Mouse (Mus musculus): Measurements from ENCODE around the gene Lefty1.
A peak's percentile ranks its signal among the peaks of the same experiment; 100 is the strongest.
"Not testable (repeated sequence)": the region's sequence is repeated elsewhere in the genome, so short reads cannot be mapped to it uniquely, and the experiment has no call there.

The Lefty1 gene

DNA sequence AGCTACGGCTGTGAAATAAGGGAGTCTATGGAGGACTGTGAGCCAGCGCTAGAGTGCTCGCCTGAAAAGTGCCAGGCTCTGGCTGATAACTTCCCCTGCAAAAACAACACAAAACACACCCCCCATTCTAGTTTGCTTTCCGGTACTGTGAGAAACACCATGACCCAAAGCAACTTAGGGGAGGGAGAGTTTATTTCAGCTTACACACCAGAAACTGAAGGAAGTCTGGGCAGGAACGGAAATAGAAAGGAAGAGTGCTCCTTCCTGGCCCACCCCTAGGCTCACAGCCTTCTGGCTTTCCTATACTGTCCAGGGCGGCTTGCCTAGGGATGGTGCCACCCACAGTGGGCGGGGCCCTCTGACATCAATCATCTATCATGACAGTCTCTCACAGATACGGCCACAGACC lies 22.2 kb downstream of the Lefty1 start:
- no peak for DNase-seq

DNA sequence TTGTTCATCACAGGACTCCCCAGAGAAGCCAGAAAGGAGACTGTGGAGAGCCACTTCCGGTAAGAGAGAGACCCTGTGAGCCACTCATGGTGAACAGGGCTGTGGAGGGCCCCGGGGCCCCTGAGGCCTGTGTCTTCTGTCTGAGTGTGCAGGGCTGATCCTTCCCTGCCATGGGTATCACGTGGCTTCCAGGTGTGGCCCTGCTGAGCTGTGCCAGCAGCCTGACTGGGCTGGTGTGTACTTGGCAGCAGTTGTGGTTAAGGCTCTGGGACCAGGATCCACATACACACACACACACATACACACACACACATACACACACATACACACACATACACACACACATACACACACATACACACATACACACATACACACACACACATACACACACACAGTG lies 23.2 kb downstream of the Lefty1 start:
- DNase-seq, result no peak

DNA sequence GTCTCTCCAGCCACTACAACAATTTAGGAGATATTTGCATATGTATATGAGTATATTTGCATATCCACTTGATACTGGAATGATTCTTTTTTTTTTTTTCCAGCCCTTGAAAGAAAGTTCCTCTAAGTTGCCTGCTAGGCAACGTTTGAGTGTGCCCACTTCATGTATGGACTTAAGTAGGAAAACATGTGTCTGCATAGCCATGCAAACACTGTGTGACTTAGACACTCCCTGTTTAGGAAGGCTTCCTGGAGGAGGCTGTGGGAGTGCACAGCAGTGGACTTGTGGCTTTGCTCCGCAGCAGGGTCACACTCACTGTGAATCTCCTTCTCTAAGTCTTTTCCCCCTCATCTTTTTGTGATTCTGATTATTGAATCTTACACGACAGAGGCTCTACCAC lies 24.0 kb downstream of the Lefty1 start:
- no peak for DNase-seq

DNA sequence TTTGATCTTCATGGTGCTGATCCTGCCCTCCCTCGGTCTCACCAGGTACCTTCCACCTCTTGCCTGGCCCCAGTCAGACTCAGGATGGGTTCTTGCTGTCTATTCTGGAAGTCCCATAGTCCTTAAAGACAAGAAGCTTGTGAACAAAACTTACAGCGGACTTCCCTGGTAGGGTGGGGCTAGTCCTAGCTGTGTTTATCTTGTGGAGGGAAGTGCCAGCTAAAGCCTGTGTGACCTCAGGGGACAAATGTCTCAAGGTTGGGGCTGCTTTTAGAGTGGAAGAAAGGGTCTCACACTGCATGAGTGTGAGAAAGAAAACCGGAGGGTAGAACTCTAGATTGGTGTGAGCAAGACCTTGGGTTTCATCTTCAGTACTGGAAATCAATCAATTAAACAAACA lies 31.0 kb downstream of the Lefty1 start:
- DNase-seq, result no peak

DNA sequence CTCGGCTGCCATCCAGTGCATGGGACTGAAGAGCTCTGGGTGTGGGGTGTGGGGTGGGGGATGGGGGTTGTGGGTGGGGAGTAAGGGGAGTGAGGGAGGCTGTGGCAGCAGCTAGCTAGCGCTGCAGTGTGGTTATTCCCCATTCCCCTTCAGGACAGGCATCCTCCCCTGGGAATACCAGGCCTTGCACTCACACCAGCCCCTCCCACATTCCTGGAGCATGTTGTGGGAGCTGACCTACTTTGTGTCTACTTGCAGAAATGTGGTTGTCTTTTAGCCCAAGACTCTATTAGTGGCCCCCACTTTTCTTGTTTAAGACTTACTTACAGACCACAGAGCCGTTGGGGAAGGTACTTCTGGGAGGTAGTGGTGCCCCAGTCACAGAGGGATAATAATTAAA lies 31.7 kb downstream of the Lefty1 start:
- no peak for DNase-seq

DNA sequence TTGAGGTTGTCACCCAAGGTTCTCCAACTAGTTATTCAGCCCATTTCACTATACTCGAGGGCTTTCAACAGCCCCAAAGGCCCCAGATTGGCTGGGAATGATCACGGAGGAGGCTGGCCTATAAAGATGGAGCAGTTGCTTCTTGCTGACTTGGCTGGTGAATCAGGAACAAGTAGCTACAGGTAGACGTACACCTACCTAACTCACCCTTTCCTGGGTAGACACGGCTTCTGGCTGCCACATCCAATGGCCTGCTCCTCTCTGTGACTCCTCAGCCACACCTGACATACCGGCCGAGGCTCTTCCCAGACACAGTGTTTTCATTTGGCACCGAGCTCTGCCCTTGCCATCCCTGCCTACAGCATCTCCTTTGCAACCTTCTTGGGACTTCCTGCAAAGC lies 32.4 kb downstream of the Lefty1 start:
- DNase-seq, result no peak

DNA sequence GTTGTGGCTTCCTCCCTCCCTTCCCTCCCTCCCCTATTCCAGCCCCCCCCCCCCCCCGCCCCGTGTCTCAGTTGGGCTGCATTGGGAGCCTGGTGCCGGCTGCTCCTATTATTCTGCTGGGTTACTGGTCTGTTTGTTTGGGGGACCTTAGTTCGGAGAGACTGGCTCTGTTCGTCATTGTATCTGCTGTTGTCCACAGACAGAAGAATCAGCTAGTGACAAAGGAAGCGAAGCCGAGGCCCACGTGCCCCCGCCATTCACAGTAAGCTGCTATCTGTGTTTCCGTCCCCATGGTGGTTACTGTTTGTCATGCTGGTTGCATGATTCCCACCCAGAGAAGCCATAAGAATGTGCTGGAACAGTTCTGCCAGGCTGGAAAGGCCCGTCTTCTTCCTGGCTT lies 38.1 kb downstream of the Lefty1 start:
- DNase-seq, result peak; percentile 84

DNA sequence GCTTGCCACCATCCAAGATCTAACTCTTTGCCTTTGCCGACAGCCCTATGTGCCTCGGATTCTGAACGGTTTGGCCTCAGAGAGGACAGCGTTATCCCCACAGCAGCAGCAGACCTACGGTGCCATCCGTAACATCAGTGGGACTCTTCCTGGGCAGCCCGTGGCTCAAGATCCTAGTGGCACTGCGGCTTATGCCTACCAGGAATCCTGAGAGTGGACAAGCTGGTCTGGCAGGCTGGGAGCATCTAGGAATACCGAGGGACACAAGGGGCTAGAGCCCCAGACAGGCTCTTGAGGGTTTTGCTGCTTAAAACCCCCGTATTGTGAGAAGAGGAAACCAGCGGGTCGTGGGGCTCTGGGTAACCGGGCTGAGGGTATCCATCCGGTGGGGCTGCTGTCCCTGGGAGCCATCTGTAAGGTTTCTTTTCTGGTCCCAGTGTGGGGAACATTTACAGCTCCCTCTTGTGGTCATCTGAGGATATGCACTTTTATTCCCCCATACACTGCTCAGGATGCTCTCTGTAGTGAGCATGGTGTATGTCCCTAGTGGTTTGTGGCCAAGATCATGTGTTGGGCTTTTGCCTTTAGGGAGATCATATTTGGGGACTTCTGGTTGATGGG lies 39.4 kb downstream of the Lefty1 start:
- DNase-seq, result peak; percentile 54

DNA sequence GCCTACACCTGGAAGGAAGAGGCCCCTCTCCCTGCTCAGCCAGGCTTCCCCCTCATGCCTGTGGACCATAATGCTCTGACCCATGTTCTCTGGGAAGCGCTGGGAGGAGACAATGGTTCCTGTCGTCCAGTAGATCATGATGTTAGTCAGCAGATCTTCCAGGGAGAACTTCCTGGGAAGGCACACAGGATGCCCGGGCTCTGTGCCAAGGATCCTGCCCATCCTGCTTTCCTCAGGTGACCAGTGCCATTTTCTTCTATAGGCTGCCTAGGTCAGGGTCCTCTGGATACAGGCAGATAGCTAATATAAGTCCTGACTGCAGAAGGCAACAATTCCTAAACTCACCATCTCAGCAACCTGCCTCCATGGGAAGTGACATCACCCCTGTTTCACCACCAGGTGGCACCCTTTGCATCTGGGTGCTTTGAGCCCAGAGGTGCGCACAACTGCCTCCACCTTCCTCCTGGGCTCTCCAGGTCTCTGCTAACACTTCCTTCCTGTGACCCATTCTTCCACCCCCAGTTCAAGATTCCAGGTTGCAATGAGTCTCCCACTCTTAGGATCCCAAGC lies 41.4 kb downstream of the Lefty1 start:
- DNase-seq, result no peak

DNA sequence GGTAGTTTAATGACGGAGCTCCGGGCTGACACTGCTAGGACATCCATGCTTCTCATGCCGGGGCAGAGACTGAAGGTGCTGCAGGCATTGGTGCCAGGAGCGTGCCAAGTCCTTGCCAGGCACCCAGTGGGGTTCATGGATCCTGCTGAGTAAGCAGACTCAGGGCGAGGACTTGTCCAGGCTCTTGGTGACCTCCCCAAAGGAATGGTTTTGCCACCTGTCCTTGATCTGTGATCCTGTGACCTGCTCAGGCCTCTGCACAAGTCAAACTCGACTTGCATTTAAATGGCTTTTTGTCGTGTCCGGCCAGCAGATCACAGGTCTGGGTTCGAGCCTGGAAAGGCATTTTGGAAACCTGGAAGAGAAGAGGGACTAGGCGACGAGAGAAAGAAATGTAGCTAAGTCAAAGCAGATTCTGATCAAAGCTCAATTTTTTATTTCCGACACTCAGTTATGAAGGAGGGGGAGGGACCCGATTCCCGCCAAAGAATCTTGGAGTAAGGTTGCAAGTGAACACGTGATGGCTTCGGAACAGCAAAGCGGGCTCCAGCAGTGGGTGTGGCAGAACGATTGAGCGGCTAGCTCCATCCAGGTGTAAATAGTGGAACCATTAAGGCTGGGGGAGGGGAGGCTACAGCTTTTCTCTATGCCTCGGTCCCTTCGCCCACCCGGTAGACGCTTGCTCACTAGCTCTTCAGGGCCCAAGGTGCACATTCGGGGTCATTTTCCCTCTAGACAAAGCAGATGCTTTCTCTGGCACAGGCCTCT lies 44.8 kb downstream of the Lefty1 start:
- DNase-seq, result no peak

DNA sequence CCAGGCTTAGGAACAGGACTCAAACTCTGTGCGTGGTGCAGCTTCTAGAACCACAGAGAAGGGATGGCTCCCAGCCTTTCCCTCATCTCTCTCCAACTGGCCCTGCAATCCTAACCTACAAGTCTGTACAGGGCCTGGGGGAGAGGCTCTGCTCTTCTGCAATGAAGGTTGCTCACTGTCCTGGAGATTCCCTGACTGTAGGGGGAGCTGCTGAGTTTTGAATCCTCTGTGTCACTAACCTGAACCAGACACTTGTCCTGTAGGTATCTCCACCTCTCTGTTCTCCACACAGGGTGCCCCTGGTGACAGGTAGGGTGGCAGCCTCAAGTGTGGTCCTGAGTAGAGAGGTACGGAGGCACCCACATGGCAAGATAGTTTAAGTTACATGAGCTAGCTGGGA lies 45.6 kb downstream of the Lefty1 start:
- DNase-seq, result no peak

DNA sequence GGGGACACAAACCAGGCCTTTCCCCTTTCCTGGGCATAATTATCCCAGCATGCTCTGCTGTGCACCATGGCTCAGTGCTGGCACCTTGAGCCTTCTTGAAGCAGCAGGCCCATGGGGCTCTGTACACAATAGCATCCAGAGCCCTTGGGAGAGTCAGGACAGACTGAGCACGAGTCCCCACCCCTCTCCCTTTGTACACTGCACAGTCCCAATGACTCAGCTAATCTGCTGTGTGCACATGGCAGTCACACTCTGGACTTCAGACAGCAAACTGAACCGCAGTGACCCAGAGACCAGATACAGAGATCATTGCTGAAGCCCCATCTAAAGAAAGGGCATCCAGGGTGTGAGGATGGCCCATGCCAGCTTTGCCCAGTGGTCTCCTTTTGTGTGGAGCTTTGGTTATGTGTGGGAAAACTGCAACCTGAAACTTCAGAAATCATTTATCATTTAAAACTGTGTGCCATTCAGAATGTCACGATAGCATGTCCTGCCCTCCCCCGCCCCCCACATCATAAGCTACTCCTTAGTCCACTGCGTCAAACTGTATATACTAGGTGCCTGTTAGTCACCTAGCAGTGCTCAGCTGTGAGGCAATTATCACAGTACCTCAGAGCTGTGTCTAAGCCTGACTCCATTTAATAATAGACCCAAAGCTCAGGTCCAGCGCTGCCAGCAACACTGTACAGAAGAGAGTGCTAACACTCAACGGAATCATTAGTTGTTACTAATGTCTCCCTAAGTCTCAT lies 46.6 kb downstream of the Lefty1 start:
- DNase-seq, result not testable (repeated sequence)

DNA sequence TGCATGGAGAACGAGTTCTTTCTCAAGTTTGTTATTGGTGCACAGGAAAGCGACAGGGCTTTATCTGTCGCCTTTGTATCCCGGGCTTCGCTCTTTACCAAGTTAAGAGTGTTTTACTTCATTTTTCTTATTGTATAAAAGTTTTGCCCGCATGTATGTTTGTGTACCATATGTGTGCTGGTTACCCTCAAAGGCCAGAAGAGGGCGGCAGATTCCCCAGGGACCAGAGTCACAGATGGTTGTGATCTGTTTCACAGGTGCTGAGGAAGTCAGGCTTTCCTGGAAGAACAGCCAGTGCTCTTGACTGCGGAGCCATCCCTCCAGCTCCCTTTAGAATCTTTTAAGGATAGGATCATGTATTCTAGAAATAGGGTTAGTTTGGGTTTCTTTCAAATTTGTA lies 51.9 kb downstream of the Lefty1 start:
- no peak for DNase-seq

DNA sequence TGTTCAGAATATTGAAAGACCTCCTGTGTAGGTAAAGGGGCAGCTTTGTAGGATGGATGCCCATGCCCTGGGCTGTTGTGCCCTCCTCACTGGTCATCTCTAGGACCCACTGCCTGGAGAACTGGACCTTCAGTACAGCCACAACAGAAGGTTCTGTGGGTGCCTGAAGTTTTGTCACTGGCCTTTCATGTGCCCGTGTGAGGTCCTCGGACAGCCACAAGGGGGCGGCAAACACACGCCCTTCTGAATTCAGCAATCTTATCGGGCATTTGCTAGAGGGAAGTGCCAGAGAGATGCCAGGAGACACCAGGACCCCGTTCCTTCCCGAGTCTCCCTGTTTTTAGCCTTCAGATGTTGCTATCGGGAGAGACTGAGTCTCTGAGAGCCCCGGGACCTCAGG lies 52.9 kb downstream of the Lefty1 start:
- peak; percentile 46 for DNase-seq
